Mouse (Mus musculus): ENCODE measurements at regions not wholly inside any gene's neighbourhood (a gene's known extent, or its start where the extent isn't known, plus 50 kb on each side); places are given as distances from the start of the nearest gene placed in this dataset.

DNA sequence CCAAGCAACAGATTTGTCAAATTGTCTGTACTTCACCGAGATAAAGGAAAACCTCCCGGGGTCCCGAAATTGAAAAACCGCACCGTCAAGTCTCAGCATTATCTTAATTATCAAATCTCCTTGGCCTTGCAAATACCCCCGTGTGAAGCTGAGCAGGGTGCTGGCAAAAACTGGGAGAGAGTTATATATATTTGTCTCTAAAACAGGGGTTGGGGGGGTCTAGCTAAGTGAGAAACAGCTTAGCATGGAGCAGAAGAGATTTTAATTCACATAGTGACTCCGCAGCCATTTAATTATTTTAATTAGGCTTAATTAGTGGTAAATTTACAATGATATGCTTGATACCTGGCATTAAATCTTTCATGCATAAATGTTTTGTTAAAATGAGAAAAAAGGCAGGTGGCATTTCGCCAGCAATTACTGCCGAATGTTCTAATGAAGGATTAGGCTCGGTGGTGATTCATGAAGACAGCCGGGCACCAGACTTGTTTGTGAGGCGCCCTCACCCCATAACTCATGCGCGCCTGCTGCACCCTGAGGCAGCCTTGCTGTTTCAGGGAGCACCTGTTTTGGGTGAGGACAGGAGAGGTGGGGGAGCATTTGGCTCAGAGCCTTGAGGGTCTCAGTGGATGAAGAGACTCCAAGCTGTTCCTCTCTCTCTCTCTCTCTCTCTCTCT, 138.2 kb downstream of the Tle3 start:
- DNase-seq (ENCODE audit: extremely low spot score, low spot score): no peak

DNA sequence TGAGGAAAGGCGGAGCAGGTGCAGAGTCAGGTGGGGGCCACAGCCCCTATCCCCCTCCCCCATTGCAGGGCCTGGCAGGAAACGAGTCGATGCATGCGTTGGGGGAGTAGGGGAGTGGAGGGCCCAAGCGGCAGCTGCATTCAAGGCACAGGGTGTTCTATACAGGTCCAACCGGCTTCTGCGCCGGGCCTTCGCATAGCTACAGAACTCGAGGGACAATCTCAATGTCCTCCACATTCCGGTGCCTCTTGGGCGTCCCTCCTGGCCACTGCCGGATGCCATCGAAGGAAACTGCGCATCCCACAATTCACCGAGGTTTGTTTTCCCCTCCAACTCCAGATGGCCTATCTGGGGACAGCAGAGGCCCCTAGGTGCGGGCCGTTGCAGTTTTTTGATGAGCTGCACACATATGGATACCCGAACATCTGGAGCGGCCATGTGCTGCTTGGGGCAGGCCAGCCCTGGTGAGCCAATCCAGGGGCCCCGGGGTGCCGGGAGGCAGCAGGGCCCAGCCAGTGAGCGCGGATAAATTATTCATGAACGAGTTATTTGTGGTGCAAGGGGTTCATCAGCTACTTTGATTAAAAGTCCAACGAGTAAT, 137.5 kb downstream of the Tle3 start:
- peak; percentile 55 for DNase-seq (ENCODE audit: extremely low spot score, low spot score)

DNA sequence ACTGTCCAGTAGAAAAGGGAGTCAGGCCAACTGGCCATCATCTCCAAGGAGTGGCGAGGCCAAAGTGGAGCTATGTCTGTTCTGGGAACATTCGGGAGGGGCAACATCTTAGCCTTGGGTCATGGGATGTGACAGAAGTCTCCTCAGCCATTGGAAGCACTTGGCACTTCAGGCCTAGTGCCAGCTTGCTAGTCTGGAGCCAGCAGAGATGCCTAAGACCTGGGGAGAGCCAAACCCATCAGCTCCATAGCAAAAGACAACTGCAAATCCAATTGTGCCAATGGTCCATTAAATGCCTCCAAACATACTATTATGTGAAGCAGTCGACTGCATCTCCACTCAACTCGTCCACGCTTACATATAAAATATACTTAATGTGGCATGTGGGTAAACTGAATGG, 136.9 kb downstream of the Tle3 start:
- DNase-seq (ENCODE audit: extremely low spot score, low spot score): no peak

DNA sequence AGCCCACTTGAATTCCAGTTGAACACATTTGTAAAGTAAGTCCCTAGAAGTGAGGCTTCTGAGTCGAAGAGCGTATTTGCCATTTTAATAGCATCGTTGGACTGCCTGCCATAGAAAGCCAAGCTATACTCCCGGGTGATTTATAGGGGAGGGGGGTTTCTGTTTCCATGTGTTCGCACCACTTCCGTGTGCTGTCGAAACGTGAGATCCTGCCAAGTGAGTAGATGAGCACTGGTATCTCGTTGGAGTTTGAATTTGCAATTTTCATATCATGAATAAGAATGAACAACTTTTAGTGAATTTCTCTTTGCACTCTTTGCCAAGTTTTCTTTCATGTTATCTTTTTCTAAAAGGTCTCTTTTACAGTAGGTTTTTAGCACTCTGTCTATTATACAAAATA, 128.7 kb downstream of the Tle3 start:
- DNase-seq (ENCODE audit: extremely low spot score, low spot score): no peak

DNA sequence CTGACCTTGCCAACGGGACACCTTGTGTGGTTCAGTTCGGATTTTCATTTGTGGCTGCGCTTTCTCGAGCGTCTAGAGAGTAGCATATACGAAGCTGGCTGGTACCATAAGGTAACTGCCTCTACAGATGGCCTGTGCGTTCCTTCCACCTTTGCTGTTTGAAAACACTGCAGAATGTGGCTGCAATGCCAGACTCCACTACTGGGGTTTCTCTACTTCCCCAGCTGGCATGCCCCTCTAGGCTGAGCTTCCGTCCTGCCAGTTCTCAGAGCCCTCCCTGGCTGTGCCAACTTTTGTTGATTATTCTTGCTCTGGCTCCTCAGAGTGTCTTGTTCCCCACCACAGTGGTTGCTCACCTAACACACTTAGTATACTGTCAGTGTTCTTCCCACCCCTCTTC, 120.7 kb downstream of the Tle3 start:
- no peak for DNase-seq (ENCODE audit: extremely low spot score, low spot score)

DNA sequence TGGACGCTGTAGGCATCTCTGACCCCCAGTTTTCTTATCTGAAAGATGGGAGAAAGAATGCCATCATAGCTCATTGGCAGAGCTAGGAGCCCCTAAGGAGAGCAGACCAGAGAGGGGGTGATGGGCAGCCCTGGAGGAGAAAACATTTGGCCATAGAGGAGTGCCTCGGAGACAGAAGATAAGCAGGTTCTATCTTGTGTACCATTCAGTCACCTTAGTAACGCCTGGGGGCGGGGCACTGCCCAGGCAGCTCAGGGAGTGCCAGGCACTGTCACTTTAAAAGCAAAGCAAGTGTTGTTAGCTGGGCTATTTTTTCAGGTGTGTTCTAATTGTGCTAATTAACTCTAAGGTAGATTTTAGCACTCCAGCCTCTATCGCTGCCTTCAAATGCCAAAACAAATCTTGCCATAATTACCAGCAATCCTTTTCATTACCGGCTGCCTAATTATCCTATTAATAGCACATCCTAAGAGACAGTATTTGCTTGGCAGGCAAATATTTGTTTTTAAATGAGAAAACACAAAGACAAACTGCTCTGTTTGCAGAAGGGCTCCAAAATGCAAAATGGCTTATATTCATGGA, 119.1 kb downstream of the Tle3 start:
- no peak for DNase-seq (ENCODE audit: extremely low spot score, low spot score)

DNA sequence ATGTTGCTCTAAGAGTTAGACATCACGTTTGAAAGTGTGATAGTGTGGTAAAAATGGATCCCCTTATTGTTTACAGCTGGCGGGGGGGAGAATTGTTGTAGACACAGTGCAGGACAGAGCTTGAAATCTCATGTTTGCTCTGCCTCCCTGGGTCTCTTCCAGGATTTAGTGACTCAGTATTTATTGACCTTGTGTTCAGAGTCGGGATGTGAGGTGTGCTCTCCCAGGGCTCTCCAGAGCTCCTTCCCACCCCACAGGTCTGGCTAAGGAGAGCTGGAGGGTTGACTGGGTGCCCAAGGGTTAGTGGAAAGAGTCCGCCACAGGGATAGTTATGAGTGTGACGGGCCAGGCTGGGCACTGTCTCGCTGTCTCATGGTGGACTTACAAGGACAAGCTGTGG, 117.8 kb downstream of the Tle3 start:
- no peak for DNase-seq (ENCODE audit: extremely low spot score, low spot score)

DNA sequence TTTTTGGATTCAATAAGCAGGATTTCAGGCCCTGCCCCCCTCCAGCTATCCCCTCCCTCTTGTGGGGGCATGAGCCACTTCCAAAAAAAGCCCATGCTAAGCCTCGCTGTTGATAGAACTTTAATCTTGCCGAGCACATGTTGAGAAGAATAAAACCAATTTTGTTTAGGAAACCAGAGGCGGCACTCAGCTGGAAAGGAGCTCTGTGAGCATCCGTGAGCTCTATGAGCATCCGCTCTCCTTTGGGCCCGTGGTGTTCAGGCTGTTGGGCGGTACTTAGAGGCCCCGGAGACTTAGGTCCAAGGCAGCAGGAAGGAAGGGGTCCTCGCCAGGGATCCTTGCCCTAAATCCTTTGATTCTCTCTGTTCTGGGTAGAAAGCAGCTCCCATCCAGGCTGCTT, 117.0 kb downstream of the Tle3 start:
- no peak for DNase-seq (ENCODE audit: extremely low spot score, low spot score)

DNA sequence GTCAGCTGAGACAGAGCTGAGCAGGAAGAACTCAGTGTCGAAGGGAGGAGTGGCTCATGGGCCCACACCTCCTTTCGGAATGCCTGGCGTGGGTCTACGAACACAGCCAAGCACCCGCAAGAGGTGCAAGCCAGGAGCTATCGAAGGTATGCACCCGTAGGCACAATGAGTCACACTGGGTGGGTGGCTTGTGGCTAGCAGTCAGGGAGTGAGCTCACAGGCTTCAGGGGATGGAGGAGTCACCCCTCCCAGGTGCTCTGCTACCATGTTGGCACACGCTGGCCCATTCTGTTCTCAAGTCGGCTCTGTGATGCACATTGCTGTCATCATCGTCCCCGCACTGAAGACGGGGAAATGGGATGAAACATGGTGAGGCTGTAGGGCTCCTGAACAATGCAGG, 115.7 kb downstream of the Tle3 start:
- DNase-seq (ENCODE audit: extremely low spot score, low spot score): no peak

DNA sequence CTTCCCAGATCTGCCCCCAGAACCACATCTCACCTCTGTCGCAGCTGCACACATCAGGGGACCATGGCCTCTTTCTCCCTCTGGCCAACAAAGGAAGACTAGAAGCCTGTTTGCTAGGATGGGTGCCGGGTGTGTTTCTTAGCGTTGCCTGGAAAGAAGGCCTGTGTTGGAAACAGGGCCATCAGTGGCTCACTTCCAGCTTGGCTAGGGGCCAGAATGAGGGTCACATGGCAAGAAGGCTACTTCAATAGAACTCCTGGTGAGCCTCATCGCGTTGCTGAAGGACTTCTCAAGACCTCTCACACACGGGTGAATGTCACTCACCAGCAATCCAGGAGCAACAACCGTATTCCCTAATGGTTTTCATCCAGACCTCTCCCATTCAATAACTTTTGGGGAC, 115.0 kb downstream of the Tle3 start:
- DNase-seq (ENCODE audit: extremely low spot score, low spot score): no peak

DNA sequence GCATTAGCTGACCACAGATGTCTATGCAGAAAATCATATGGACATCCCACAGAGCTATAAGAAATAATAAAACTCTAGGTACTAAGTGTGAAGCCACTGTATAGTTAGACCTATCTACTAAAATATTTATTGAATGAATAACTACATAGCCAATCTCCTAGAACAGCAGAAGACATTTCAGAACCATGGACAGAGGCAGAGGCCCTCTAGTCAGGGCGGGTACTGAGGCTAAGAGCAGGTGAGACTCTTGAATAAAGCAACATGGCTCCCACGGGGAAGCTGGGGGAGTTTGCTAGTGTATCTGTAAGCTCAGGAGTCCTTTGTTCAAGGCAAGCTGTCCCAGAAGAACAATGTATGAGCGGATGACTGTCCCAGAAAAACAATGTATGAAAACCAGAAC, 112.2 kb downstream of the Tle3 start:
- no peak for DNase-seq (ENCODE audit: extremely low spot score, low spot score)

DNA sequence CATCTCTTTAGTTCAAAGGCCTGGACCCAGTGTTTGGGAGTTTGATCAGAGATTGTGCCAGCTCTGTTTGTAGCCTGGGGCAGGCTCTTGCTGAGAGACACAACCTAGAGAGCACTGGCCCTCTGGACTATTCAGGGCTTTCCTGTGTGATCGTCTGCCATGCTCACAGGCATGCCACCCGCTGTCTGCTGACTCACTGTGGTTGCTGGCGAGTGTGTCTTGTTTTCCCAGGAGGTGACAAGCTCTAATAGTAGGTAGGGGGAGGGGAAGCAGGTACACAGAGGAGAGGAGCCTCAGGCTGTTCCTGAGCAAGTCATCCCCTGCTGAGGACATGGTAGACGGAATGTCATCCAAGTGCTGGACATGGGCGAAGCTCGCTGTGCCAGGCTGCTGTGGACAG, 107.5 kb downstream of the Tle3 start:
- no peak for DNase-seq (ENCODE audit: extremely low spot score, low spot score)

DNA sequence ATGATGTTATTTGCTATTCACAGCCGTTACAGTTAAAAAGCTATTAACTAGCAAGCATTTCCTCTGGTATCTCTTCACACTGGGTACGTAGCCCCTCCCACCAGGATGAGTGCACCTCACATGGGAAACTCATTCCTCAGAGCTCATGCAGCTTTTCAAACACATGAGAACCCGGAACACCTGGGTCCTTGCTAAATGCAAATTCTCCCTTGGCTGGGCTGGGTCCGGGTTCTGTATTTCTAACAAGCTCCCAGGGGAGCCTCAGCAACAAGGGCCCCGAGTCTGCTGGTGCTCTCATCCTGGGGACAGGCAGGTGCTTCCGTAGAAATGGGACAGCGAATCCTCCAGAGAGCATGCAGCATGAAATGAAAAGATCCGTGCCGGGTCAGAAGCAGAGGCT, 106.7 kb downstream of the Tle3 start:
- DNase-seq (ENCODE audit: extremely low spot score, low spot score): no peak

DNA sequence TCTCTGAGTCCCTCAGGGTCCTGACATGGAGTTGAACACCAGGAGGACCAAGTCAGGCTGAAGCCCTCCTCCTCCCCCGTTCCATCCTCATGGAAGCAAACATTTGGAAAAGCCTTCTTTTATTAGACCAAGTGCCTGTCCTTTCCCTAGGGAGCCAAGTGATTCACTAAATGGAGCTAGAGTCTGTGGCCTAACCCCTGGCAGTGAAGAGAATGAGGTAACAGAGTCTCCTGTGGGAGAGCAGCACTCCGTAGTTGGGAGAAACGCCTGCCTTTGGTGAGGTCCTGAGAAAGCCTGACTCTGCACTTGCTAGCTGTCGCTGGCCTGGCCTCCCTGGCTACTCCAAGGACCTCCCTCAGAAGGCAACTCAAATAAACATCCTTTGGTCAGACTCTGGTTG, 104.2 kb downstream of the Tle3 start:
- no peak for DNase-seq (ENCODE audit: extremely low spot score, low spot score)

DNA sequence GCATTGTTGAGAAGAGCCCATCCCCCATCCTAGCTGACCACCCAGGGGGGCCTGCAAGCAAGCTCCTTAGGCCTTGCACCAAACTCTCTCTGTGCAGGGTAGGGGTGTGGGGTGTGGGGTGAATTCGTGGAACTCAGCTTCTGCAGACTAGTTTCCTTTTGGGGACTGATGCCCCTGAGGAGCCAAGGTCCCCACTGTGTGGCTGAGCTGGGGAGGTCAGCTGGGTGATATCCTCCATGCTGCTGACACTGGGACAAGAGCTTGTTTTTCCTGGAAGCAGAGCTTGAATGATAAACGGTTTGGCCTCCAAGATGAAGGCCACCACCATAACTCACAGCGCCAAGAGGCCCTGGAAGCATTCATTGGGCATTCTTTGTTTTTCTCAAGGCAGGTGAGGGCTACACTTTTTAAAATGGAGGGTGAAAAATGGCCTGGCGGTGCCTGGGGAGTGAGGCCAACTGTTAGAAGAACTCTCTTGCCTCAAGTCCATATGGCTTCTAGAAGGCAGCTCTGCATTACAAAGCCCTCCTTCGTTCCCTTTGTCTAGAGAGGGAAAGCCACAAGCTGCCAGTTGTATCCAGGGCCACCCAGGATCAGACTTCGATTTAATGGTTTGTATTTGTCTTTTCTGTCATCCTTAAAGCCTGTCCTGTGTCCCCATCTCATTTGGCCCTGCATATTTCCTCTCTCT, 98.8 kb downstream of the Tle3 start:
- DNase-seq (ENCODE audit: extremely low spot score, low spot score): no peak

DNA sequence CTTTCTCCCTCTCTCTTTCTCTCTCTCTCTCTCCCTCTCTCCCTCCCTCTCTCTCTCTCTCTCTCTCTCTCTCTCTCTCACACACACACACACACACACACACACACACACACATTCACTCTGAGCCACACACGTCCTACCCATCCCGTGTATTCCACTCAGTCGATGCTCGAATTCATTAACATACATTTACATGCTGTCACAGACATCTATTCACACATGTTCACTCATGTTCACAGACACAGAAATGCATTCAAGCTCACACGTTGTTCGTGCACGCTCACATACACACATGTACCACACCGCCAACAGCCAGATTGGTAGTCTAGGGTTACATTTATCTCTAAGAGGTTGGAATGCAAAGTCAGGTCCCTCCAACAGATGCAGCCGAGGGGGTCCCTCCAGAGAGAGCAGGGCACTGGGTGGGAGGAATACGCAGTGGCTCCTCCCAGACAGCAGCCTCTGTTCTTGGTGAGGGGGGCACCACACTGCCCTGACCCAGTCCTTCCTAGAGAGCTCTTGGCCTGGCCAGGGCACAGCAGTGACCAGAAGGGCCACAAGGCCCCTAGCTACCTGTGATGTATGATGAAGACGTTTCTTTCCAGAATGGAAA, 96.8 kb downstream of the Tle3 start:
- peak; percentile 44 for DNase-seq (ENCODE audit: extremely low spot score, low spot score)

DNA sequence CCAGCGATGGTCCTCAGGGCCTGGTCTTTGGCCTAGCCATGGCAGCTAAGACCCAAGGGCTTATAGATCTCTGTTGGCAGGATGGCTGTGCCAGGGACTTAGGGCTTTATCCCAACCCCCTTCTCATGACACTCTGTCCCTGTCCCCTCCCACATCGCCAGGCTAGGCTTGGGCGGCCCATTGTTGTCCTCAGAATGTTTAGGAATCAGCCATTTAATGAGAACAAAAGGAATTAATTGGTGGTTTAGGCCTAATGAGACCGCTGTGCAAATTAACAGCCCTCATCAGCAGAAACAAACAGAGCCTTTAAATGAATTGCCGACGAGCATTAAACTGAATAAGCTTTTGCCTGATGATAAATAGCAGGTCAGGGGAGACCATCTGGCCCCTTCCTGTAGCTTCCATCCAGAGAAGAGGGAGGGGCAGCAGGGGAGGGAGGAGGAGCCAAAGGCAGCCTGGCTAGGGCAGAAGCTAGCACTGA, 96.2 kb downstream of the Tle3 start:
- DNase-seq (ENCODE audit: extremely low spot score, low spot score): peak; percentile 61

All from neural tube, embryonic 10.5 days (tissue).